Mouse (Mus musculus): ENCODE measurements around the gene Comp.

Comp gene

DNA sequence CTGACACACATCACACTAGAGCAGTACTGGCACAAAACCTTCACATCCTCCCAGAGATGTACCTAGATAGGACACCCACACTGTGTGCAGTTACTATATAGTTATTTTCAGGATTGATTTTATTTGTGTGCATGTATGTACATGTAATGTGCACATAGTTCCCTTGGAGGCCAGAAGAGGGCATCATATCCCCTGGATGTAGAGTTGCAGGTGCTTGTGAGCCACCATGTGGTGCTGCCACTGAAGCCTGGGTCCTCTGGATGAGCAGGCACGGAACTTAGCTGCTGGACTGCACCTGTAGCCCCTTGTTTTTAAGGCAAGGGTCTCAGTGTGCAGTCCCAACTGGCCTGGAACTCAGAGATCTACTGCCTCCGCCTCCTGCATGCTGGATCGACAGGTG lies 30.9 kb downstream of the Comp start:
- no peak for DNase-seq

DNA sequence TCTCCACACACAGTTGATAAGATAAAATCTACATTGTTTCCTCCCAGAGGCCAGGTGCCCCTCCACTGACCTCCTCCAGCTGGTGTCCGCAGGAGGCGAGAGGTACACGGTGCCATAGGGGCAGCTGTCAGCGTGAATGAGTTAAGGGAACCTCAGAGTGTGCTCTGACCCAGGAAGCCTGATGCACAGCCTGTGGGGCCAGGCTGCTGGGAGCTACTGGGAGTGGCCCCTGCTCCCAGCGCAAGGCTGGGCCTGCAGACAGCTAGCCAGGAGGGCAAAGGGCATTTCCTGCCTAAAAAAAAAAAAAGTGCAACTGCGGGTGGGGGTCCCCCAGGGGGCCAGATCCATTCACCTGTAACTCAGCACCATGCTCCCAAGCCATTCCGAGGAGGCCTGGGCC lies 31.8 kb downstream of the Comp start:
- DNase-seq, result no peak

DNA sequence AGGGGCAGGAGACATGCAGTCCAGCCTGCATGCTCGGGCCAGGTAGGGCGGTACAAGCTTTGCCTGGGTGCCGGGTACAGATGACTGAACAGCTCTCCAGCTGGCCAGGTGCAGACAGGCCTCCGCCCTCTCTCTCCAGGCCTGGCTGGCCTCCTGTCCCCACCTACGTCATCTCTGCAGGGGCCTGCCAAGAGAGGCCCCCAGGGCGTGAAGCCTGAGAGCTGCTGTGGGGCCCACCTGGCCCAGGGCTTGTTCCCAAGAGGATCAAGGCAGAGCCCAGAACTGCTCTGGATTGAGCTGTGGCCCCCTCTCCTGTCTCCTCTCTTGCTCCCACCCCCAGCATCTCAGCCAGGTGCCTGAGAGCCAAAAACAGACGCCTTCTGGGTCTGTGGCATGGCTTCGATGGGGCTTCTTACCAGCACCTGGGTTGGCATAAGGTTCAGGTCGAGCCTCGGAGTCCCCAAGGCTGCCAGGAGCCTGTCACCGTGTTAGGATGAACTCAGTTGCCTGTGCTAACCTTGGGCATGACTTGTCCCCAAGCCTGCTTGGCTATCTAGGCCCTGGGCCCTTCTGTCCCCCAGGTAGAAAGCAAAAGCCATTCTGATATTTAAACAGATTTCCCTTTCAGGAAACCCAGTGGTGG lies 33.2 kb downstream of the Comp start:
- DNase-seq, result no peak

DNA sequence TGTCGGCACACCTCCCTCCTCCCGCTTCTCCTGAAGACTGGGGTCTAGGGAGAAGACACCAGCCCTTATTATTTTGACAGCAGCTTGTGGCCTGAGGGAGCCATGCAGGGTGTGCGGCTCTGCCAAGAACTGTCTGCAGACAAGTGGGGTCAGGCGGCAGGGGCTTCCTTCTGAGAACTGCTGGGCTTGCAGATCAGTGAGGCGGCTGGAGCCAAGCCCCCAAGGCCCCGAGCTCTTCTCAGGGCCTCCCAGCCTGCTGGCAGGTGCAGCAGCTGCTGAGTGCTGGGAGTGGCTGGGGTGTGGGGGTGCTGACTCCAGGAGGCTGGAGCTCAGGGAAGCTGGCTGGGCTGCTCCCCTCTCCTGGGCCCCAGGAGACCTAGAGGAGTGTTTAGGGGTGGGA lies 34.9 kb downstream of the Comp start:
- peak; percentile 84 for DNase-seq

DNA sequence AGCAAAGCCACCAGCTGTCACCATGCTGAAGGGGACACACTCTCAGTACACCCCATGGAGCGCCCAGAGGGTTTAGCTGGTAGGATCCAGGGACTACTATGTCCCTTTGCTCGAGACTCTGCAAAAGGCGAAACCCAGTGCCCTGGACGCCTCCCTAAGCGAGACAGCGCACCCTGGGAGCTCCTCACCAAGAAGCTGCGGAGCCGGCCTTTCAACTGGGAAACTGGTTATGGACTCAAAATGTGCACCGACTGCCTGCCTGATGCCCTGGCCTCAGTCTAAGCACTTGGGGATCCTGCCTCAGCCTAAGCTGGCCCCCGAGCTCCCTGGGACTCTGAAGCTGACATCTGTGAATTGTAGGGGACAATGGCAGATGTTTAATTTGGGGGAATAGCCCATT lies 35.7 kb downstream of the Comp start:
- DNase-seq, result peak; percentile 27

DNA sequence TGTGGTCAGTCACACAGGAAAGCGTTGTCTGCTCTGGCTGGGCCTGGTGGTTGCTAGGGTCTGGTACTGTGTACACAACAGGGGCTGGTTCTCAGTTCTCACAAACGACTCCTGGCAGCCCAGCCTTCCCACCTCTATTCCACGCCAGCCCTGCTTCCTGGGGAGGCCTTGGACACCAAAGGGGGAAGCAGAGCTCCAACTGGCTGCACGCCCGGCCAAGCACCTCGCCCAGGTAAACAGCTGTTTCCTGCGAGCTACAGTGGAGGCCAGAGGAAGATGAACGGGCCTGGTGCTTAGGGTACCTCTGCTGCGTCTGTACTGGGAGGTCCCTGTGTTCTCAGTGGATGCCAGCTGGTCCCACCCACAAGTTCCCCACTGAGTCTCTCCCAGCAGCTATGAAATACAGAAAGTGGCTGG lies 36.1 kb downstream of the Comp start:
- no peak for DNase-seq

DNA sequence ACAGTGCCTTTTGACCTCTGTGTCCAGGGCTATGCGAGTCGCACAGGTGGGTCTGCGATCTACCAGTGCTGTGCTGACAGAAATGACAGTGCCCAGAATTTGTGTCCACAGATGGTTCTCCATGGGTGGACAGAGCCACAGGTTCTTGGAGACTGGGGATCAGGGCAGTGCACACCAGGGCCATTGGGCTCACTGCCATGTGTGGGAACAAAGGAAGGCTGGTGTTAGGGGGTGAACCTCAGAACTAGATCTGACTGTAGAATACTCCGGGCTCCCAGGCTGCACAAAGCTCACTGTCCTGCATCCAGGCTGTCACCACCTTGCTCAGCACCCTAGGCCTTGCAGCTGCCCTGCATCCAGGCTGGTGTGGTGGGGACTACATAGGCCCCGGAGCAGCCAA lies 36.9 kb downstream of the Comp start:
- DNase-seq, result no peak

DNA sequence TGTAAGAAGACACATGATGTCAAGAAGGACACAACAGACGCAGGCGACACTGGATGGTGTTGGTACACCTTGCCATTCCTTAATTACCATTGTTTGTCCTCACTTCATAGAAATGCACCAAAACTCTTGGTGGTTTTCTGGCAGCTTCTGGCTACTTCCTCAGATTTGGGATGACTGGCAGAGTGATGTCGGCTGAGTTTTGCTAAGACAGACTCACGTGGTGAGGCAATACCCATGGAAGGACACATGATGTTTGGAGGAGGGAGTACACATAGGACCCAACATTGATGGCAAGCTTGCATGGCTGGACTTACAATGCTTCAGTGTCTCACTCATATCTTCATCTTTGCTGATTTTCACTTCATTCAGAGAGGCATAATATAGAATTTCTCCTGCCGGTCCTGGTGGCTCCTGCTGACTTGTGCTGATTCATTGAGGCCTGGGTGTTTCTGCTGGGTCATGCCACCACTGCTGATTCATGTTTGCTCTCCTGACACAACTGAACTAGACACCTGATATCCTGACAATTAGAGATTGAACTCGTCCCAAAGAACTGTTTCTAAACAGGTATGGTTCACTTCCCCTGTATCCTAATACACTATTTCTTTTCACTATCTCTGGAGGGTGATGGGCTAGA lies 41.1 kb downstream of the Comp start:
- DNase-seq, result no peak

DNA sequence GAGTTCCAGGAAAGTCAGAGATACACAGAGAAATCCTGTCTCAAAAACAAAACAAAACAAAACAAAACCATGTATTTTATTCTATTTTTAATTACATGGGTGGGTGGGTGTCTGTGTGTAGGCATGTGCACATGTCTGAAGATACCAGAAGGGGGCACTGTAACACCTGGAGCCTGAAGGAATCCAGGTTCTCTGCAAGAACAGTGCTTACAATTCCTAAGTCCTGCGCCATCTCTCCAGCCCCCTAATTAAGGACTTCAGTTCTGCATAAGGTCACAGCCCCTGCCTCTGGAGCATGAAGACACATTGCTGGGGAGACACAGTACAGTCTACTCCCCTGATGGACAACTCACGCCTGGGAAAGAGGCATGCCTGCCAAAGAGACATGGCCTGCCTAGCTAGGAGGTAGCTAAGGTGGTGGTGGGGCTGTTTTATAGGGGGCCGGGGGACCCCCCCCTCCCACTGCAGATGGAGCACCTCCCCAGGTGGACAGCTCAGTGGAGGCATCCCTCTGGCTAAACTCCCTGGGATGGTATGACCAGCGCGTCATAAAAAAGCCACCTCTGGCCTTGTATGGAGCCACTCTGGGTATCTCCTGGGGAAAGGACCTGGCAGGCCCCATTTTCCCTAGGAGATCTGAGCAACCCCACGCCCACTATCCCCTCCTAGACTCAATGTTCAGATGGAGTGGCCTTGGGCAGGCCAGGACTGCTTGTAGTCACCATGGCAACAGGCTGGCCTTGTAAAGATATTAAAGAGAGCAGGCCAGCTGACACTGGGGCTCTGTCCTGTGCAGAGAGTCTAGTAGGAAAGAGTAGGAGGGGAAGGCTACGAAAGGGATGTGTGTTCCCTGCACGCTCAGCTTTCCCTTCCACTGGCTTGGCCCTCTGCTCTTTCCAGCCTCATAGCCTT lies 42.4 kb downstream of the Comp start:
- peak; percentile 63 for DNase-seq

DNA sequence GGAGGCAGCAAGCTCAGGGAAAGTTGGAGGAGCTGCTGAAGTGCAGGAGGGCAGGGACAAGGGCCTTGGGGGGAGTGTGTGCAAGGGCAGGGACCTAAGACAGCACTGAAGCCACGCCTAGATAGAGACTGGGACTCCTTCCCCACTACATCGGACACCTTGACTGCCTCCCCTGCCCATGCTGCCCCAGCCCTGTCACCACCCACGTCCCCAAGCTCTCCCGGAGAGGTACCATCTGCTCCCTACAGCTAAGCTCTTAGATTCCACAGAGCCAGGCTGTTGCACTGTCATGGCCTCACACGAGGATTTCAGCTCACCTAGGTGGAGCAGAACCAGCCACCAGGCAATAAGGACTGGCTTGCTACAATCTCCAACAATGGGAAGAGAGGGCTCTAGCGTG lies 43.6 kb downstream of the Comp start:
- peak; percentile 45 for DNase-seq

DNA sequence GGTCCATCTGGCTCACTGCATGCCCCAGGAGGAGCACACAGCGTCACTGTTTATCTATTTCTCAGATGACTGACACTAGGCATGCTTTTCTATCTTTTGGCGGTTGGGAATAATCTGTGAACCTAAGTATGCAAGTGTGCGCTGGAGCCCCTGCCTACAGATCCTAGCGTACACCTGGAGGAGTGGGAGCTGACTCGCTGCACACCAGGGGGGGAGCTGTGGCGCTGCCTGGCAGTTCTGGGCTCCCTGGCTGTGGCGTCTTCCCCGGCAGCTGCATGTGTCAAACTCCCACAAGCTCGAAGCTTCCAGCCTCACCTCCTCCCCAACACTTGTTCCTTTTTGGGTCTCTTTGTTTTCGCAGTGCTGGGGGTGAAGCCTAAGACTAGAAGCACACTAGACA lies 44.6 kb downstream of the Comp start:
- DNase-seq, result peak; percentile 22

DNA sequence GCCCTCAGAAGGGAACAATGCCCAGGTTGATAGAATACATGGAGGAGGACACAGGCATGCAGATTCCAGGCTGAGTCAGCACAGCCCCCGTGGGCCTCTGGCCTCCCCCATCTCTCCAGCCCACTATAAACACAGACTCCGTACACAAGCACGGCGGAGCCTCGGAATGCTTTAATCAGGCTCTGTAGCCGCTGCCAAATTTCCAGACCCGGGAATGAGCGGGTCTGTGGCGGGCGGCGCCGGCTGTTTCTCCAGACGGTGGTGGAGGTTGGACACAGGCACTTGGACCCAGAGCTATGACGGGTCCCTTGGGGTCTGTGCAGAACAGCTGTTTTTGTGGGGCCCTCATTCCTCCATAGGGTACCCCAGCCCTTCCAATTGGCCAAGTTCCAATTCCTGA lies 45.6 kb downstream of the Comp start:
- no peak for DNase-seq

DNA sequence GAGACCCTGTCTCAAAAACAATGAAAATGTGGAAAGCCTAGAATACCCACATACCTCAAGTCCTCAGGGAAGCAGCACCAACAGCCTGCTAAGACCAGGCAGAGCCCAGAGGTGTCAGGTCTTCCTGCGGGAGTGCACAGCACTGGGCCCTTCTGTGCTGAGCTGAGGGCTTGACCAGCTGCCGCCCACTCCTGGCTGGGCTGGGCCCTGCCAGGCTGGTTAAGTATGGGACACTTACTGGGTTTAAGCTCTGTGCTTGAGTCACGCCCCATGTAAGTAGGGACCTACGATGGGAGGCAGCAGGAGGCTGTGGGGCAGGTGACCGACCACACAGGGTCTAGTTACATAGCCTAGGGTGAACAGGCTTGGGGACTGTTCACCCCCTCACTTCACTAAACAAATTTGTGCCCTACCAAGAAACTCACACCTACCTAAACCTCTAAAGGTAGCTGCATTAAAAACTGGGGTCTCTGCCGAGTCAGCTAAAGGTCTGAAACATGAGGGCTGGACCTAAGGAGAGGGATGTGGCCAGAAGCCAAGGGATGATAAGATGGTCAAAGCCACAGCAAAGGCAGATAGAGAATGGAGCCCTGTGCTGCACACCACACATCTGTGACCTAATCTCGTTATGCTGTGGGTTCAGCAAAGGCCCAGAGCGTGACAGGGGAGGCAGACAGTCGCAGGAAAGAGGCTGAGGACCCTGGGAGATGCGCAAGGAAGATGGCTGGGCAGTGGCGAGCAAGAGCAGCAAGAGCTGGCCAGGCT lies 46.7 kb downstream of the Comp start:
- no peak for DNase-seq

DNA sequence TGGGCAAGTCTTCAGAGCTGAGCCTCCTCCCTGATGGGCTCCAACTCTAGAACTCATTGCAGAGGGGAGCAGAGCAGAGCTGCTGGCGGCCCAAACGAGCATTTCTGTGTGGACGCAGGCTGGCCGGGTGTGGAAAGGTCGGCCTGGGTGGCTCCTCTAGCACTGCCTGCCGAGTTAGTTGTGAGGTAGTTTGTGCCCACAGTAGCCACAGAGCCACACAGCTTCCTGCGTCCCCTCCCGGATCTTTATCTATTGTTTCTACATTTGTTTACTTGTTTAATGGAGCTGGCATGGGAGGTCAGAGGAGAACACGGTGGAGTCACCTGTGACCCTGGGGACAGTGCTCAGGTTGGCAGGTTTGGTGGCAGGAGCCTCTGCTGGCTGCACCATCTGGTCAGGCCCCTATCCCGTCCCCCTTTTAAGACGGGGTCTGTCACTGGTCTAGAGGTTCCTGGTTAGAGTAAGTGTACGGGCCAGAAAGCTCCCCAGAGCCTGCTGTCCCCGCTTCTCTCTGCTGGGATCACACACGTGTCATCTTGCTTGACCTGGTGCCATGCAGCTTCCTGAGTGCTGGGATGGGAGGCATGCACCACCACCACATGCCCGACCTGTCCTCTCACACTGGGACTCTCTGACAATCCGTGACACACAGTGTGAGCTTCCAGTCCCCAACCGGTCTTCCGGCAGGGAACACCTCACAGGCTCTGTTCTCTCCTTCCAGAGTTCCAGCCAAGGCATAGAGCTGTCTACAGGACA lies 48.2 kb downstream of the Comp start:
- no peak for DNase-seq

DNA sequence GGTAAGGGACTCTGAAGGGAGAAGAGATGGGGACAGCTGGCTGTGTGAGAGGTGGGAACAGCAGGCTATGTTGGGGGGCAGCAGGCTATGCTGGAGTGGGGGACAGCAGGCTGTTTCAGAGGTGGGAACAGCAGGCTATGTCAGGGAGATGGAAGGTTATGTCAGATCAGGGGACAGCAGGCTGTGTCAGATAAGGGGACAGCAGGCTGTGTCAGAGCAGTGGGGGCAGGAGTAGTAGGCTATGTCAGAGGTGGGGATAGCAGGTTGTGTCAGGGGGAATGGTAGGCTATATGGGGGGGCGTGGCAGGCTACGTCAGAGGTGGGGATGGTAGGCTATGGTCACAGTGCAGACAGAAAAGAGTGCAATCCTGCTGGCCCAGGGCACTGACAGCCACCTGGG lies 49.4 kb downstream of the Comp start:
- no peak for DNase-seq

DNA sequence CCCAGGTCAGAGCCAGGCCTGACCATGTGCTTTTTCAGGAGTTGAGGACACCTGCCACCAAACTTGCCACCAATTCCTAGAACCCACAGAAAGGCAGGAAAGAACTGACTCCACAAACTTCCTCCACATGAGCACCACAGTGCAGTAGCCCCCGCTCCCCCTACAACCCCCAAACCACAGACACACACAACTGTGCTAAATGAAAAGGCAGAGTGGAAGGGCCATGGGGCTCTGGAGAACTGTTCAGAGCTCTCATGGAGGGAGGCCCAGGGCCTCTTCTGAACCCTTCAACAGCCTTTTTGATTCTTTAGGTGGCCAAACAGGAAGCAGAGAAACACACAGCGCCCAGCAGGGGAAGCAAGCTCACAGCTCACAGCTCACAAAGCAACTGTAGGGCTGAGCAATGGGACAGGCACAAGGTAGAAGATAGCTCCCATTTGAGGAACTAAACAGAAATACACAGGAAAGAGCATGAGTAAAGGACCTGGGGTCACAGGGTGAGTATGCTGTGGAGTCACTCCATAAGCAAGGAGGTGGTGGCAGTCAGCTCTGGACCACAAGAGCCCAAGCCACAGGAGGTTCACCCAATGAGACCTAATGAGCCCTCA lies 53.0 kb downstream of the Comp start:
- DNase-seq, result no peak

DNA sequence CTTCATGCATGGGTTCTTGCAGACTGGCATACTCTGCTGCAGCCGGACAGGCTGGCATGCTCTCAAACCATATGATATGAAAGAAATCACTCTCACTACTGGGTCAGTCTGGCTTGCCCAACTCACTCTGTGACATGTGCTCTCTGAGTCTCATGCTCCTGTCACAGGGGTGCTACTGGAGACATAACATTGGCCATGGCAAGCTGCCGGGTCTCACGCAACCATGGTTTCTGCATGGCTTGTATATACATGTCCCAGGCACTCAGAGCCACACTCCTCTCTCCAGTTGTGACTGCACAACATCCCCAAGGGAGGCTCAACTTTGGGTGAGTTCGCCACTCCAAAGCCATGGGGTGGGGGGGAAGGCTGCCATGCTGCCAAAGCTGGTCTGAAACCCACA lies 57.9 kb downstream of the Comp start:
- no peak for DNase-seq

Measured in retina, postnatal 1 day (tissue).